Mouse (Mus musculus) erythroblast, embryonic 14.5 days (primary cell): Measurements from ENCODE around the gene Dennd1a.

Experiments
- GATA1 ChIP-seq: IDR thresholded peaks from 2 replicates; pipeline ENCODE4 v1.6.1; 2012; ENCODE audit warnings: low read length, inconsistent platforms, mixed read lengths
- TAL1 ChIP-seq: IDR thresholded peaks from 3 replicates; pipeline ENCODE4 v1.6.1; 2012; ENCODE audit warnings: low read length, inconsistent platforms, mixed read lengths

- TF ChIP-seq TAL1 = no peak
- TF ChIP-seq GATA1 = no peak
Measured at GRCm38 (mm10) chr2:38025615-38026014, 261.6 kb downstream of the Dennd1a start.
